Mouse (Mus musculus): ENCODE results near the gene Cfap43. TPM values are rescaled to one million over a fixed set of nuclear protein-coding genes. Genes with fewer than 3 reads are reported as not detected.

The Cfap43 gene
- 0.23 and 0.49 TPM in 2 replicates for total RNA-seq (2017)

DNA sequence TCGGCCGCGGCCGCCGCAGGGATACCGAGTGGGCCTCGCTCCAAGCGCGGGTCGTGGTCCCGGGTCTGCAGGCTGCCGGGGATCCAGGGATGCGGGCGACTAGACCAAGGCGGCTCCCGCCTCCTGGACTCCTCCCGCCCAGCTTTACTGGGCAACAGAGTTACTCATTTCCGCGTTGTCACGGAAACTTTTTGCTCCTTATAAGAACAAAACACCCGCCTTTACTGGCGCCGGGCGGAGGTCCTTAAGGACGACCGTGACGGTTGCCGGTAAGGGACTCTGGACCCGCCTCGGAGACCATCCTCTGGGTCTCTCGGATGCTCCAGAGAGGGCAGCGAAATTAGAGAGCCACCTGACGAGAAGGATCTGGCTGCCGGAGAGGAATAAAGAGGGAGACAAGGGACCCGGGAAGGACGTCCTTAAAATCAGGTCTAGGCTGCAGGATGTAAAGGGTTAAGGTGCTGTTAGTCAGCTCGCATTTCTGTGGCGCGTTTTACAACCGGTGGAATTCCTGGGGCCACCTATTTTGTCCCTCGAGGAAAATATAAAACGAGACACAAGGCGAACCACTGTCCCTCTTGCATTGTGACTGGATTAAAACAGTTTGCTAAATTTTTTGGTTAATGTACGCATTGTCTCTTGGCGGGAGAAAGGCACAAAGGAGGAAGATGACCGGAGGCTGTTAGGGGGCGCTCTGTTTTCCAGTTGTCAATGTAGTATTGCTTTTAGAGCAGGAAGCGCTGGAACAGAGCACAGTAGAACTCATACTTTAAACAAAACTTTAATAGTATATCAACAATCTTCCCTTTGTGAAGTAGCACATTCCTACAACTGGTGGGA is at the start of gene Cfap43, which contains the start of gene Itprip:
TSS of gene Cfap43 (minus strand) at position 162 of the 840 bp plus-strand sequence.
TSS of gene Itprip (minus strand) at position 174 of the 840 bp plus-strand sequence.
- ATAC-seq (ENCODE audit: extremely low read depth, insufficient number of reproducible peaks, low FRiP score, poor library complexity, severe bottlenecking) = peak; percentile 49

DNA sequence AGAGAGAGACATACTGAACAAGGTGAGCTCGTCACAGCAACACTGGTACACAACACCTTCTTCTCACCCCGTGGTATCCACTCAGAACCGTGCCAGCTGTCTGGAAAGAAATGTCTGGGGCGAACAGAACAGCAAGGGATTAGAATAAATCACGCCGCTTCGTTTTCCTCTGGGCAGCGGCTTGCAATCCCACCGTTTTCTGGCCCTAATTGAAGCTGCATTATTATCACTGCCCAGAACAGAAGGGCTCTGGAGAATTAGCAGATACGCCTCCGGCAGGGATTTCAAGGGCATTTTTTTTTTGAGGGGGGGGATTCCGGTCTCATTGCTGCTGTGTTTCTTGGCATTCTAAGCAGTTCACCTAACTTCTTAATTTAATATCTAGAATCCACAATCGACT is 39.1 kb upstream of the Cfap43 start:
- no peak for ATAC-seq (ENCODE audit: extremely low read depth, insufficient number of reproducible peaks, low FRiP score, poor library complexity, severe bottlenecking)

DNA sequence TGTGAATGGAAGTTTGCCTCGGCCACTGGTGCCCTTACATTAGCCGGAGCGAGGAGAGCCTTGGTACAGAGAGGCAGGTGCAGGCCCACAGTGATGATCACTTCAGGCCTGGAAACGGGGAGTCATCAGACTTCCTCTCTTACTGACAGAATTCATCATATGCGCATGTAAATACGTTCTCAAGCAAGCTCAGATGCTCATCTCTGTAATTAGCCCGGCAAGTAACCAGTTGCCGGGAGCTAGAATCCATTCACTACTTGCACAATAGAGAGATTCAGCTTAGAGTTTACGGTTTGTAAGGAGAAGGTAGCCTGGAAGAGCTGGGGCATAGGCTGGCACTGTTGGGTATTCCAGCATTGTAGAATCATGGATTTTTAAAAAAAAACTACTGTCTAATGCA is 34.1 kb upstream of the Cfap43 start:
- no peak for ATAC-seq (ENCODE audit: extremely low read depth, insufficient number of reproducible peaks, low FRiP score, poor library complexity, severe bottlenecking)

DNA sequence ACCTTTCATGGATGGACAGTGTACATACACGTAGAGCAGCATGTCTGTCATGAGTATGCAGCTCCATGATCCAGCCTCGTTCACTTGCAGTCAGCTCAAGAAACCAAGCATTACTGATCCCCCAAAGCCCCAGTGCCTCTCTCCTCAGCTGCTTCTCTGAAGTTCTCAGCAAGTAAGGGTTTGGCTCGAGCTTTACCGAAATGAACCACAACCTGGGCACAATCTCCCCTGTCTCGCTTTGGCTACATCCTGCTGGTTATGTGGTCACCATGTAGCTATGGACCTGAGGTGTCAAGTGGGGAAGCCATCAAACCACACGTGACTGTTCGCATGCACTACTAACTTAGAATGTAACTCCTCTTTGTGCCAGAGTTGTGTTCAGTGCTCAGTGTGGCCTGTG is 31.9 kb upstream of the Cfap43 start:
- ATAC-seq (ENCODE audit: extremely low read depth, insufficient number of reproducible peaks, low FRiP score, poor library complexity, severe bottlenecking) = no peak

DNA sequence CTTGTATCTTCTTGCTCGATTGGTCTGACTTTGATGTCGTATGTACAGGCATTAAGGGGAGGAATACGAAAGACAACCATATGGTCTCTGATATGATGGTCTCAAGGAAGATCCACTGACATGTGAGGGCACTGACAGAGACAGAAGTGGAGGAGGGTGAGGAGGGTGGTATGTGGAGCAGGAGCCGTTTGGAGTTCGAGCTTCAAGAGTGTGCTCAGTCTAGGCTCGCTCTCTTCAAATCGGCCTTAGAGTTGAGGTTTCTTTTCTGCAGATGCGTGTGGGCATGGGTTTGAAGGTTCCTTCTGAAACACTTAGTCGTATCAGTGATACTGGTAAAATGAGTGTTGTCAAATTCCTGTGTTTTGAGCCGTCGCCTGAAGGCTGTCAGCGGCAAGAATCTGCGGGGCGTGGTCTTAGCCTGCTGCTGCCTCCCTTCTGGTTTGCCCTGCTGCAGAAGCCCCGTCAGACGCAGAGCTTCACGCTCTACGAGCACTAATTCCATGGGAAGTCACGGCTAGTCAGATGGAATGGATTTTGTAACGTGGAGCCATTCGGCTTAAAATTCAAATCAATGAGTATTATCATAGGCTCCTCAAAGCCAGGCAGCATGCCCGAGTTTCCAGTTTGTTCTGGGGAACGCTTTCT is 27.9 kb upstream of the Cfap43 start:
- no peak for ATAC-seq (ENCODE audit: extremely low read depth, insufficient number of reproducible peaks, low FRiP score, poor library complexity, severe bottlenecking)

DNA sequence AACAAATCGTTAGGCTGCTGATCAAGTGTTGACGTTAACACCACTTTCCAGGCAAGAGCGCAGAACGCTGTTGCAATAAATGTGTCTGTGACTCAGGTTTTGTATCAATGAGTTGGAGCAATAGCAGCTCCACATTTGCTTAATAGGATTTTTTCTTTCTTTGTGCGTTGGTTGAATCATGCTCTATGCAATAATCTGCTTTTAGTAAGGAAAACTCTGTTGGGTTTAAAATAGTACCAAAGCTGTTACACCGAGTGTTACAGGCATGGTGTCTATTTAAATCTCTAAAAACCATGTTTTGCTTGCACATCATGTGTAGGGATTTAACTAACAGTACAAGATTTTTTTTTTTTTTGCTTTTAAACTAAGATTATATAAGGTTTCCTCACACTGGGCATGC is 20.3 kb upstream of the Cfap43 start:
- ATAC-seq (ENCODE audit: extremely low read depth, insufficient number of reproducible peaks, low FRiP score, poor library complexity, severe bottlenecking) = no peak

DNA sequence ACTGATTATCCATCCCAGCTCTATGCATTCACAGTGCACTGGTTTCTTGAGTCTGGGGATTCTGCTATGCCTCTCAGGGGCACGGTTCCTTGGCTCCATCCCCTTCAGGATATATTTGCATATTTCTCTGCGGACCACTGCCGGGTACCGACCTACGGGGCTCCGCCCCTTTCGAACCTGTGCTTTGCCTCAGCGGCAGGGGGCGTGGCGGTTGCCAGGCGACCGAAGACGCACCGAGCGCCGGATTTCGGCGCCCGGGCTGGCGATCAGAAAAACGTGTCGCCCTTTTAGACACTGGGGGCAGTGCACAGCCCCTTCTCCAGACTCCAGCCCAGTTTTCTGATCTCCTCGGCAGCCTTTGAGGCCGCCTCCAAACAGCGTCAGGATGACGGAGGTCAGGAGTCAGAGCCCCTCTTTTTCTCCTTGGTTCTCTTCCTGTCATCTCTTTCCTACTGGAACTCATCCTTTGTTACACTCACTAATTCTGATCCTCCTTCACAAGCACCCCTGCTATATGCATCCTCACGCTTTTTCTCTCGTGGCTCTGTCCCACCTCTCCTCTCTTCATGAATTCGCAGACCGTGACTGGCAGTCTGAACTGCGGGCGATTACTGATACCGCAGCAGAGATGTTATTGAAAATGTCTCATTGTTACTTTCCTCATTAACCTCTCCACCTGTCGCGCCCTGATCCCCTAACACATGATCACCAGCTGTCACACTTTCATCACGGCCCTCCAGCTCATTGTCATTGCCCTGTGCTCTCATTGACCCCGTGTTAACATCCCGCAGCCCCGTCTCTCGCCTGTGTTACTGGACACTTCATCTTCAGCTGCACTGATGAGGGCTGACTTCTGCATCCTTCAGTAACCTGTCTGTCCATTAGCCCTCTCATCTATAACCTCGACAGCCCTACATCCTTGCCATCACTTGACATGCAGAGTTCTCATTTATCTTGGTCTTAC is 18.6 kb upstream of the Cfap43 start, which contains the start of gene Cfap58:
TSS of gene Cfap58 (plus strand) at position 233 of the 964 bp plus-strand sequence.
- ATAC-seq (ENCODE audit: extremely low read depth, insufficient number of reproducible peaks, low FRiP score, poor library complexity, severe bottlenecking) = peak; percentile 82

DNA sequence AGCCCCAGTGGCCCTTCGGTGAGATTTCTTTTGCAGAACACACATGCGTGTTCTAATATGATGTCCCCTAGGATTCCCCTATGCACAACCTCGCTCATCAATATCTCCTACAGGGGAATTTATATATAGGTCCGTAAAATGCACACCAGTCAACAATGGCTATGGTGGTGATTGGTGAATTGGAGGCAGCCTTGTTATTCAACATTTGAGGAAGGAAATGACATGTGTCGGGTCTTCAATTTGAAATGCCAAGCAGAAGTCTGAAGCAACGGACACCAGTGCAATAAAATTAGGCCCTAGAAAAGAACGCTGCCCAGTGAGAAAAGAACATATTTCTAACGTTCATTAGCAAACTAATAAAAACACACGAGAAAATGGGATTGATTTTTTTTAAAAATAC is 17.9 kb upstream of the Cfap43 start:
- no peak for ATAC-seq (ENCODE audit: extremely low read depth, insufficient number of reproducible peaks, low FRiP score, poor library complexity, severe bottlenecking)

DNA sequence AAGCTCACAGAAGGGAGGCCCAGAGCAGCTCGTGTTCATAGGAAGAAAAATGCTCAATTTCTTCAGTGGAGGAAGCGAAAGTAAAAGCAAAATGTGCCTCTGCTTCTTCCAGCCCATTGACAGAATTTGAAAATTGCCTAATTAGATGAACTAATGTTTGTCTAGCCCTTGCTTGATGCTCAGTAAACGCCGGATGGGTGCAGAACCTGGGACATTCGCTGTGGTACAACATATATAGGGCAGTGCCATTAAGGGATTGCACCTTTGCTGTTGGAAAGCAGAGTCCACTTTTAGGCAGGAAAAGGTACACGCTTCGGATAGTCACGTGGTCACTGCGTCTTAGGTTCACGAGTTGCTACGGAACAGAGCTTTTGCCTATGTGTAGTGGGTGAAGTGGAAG is 17.4 kb upstream of the Cfap43 start:
- ATAC-seq (ENCODE audit: extremely low read depth, insufficient number of reproducible peaks, low FRiP score, poor library complexity, severe bottlenecking) = no peak

DNA sequence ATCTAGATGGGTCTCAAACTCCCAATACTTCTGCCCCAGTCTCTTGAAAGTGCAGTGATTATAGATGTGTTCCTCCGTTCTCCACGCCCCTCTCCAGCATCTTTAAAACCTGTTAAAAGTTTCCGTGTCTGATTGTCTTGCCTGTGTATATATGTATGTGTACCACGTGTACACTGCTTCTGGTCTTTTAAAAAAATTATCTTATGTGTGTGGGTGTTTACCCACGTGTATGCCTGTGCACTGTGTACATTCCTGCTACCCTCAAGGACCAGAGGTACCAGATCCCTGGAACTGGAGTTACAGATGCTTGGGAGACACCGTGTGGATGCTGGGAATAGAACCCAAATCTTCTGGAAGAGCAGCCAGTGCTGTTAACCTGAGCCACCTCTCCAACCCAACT is 16.4 kb upstream of the Cfap43 start:
- ATAC-seq (ENCODE audit: extremely low read depth, insufficient number of reproducible peaks, low FRiP score, poor library complexity, severe bottlenecking) = no peak

DNA sequence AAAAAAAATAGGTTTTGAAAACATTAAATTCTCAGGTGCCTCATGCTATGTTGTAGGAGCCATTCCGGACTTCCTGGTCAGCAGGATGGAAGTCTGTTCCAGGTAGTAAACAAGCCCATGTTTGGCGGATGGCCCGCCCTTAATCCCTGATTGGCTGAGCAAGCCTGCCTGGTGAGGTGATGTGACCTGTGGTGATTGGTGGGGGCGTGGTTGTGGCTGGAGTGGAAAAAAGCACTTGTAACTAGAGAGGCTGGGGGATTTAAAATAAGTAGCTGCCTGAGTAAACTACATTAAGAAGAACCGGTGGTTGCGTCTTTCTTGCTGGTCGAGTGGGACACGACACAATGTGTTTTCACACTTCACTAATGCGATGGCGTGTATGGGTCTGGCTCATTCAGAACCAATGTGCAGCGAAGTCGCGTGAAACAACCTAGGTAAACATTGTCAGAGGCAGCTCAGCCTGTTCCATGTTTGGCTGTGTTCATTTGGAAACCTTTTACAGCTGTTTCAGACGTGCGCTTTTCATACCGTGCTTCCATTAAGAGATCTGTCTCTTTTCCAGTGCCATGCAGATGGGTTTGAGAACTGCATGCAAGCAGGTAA is 15.7 kb upstream of the Cfap43 start:
- no peak for ATAC-seq (ENCODE audit: extremely low read depth, insufficient number of reproducible peaks, low FRiP score, poor library complexity, severe bottlenecking)

DNA sequence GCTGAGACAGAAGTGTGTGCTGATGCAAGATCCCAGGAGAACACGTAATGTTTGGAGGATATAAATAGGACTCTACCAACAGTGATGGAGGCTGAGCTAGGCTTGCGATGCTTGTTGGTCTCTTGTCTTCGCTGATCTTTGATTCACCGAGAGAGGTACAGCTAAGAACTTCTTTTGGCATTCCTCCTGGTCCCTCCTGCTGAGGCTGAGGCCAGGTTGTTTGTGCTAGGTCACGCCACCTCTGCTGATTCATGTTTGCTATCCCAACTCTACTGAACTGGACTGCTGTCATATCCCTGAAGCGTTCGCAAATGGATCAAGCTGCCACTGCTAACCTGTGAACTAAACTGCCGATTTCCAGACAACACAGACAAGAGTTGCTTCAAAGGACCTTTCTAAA is 15.1 kb upstream of the Cfap43 start:
- ATAC-seq (ENCODE audit: extremely low read depth, insufficient number of reproducible peaks, low FRiP score, poor library complexity, severe bottlenecking) = no peak

DNA sequence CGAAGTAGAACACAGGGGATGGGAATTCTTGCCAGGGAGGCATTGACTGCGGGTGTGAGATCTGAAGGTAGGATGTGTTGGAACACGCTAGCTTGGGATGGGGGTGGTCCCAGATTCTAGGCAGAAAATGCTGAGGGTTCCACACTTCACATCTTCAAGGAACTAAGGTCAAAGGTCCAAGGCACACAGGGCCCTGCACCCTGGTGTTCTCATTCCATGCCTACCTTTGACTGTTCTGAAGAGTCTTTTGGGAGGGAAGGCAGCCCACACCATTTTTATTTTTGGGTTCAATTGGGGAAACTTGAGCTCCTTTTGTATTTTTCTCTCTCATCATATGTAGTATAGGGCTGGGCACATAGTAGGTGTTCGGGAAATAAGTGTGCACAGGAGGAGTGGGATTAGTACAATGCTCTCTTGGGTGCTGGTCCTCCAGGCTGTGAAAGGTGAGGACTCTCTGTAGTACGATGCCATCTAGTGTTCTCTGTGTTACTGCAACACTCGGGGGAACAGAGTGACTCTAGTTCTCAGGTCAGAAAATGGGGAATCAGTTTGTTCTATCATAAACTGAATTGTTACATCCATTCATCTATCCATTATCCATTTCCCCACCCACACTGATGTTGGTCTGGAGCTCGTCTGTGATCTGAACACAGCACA is 13.0 kb upstream of the Cfap43 start:
- ATAC-seq (ENCODE audit: extremely low read depth, insufficient number of reproducible peaks, low FRiP score, poor library complexity, severe bottlenecking) = peak; percentile 90

DNA sequence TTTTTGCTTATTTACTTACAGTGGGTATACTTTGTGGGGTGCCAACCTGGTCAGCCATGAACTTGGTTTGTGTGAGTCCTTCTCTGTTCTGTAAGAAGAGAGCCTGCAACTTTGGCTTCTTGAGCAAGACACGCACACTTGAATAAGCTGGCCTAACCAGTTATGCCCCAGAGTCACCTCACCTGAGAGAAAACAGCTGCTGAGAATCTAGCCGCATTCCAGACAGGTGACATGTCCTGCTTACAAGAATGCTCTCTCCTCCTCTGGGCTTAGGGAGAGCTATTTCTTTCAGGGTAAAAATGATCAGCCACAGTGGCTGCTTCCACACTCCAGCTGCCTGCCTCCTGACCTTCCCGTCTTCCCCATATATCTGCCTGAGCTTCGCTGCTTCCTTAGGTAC is 10.0 kb upstream of the Cfap43 start:
- no peak for ATAC-seq (ENCODE audit: extremely low read depth, insufficient number of reproducible peaks, low FRiP score, poor library complexity, severe bottlenecking)

DNA sequence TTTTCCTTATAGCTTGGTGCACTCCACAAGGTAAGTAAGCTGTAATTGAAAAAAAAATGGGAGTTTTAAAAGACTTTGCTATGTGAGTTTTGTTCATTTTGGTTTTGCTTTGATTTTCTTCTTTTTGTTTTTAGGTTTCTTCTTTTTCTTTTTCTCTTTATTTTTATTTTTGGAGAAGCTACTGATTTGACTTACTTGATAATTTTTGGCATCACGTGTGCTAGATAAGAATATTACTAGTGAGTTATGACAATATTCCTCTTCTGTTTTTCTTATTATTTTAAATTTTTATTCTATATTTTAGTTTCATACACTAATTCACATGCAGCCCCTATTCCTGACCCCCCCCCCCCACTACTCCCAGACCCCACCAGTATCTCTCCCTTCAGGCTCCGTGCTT is 7.9 kb upstream of the Cfap43 start:
- ATAC-seq (ENCODE audit: extremely low read depth, insufficient number of reproducible peaks, low FRiP score, poor library complexity, severe bottlenecking) = no peak

DNA sequence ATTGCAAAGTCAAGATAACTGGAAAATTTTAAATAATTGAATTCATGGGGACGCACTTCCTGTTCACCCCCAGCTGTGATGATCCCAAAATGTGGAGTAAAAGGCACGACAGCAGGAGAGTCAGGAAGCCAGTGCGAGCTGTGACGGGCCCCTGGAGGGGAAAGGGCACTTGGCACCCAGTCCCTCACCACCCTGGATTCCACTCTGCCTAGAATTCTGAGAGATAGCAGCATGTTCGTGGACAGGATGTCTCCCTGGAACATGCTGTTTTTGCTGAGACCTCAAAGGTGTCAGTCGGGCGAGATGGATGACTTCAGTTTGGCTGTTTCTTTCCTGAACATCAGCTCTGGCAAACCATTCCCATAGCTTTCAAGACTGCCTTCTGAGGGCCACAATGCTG is 6.7 kb upstream of the Cfap43 start:
- ATAC-seq (ENCODE audit: extremely low read depth, insufficient number of reproducible peaks, low FRiP score, poor library complexity, severe bottlenecking) = no peak

DNA sequence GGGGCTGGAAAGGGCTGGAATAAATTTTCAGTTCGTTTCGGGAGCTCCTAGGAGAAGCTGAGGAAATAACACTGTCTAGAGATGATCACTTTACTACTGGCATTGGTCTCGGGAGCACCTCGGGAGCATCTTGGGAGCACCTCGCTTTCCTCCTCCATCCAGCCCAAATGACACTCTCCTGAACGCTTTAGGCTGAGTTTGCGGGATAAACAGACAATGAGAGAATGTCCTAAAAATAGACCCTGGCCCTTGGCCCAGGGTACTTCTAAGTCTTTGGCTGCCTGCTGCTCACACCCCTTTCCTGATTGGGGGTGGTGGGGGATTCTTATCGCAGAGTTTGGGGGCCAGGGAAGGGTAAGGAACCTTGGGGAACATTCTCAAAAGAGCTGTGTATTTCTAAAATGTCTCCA is 884 bp upstream of the Cfap43 start:
- ATAC-seq (ENCODE audit: extremely low read depth, insufficient number of reproducible peaks, low FRiP score, poor library complexity, severe bottlenecking) = no peak

DNA sequence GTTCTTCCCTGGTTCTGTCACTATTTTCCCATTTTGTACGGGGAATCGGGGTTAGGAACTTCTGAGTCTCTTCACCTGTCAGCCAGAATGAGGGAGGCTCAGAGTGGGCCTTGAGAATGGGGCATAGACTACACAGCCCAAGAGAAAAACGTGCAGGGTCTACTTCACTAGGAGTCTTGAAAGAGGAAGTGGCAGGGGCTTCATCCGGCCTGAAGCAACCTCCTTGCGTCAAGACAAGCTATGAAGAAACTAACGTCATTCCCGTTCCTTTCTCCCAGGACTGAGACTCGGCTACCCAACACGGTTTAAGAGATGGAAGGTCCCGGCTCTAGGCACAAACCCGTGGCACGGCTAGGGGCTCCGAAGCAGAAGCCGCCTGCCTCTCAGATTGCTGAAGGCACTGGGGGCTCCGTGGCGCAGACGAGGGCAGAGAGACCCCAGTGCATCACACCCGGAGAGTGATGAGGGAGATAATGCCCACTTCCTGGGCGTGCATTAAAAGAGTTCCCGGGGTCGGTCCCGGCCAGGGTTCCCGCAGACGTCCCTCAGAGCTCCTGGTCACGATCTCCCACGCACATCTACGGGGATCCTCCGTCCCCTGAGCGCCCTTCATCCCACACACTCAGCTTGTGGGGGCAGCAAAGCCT is 509 bp downstream of the Cfap43 start:
- peak; percentile 27; the same call in 1 of the 2 replicates for ATAC-seq (ENCODE audit: extremely low read depth, insufficient number of reproducible peaks, low FRiP score, poor library complexity, severe bottlenecking)
